Mouse (Mus musculus) midbrain, embryonic 14.5 days (tissue): Measurements from ENCODE around the gene Lamtor4. TPM values are rescaled to one million over a fixed set of nuclear protein-coding genes. Genes with fewer than 3 reads are reported as not detected.
A peak's percentile ranks its signal among the peaks of the same experiment; 100 is the strongest.
"Not testable (repeated sequence)": the region's sequence is repeated elsewhere in the genome, so short reads cannot be mapped to it uniquely, and the experiment has no call there.

Source experiments
- ATAC-seq: fragments of 200-750 bp; cut with Nextera tagmentation; 2 replicates; pipeline ENCODE4 v1.8.0; 2017; ENCODE audit warnings: moderate number of reproducible peaks, moderate library complexity; ENCODE audit not compliant: low FRiP score, low TSS enrichment
- DNase-seq: peaks from one replicate; pipeline ENCODE4 v3.0.0-alpha.2; 2015
- H3K27ac ChIP-seq: fragments of 300-500 bp; sonication (generic); replicated peaks from 2 replicates; pipeline ENCODE4 v1.5.1; 2014; ENCODE audit warnings: mild to moderate bottlenecking, low read depth, low read length, moderate library complexity
- H3K27me3 ChIP-seq: fragments of 300-500 bp; sonication (generic); 2 replicates; pipeline ENCODE4 v1.6.1; 2014; ENCODE audit warnings: low read length, control low read depth, mixed read lengths; ENCODE audit not compliant: control insufficient read depth, insufficient read depth
- H3K36me3 ChIP-seq: fragments of 300-500 bp; sonication (generic); 2 replicates; pipeline ENCODE4 v1.6.1; 2014; ENCODE audit warnings: low read length, control low read depth; ENCODE audit not compliant: control insufficient read depth, insufficient read depth
- H3K4me1 ChIP-seq: fragments of 300-500 bp; sonication (generic); 2 replicates; pipeline ENCODE4 v1.6.1; 2014; ENCODE audit warnings: mild to moderate bottlenecking, antibody characterized with exemption, low read length, control low read depth; ENCODE audit not compliant: control insufficient read depth, insufficient read depth
- H3K4me2 ChIP-seq: fragments of 300-500 bp; sonication (generic); 2 replicates; pipeline ENCODE4 v1.6.1; 2014; ENCODE audit warnings: mild to moderate bottlenecking, low read length, moderate library complexity
- H3K4me3 ChIP-seq: fragments of 300-500 bp; sonication (generic); replicated peaks from 2 replicates; pipeline ENCODE4 v1.5.1; 2014; ENCODE audit warnings: low read depth, low read length
- H3K9ac ChIP-seq: fragments of 300-500 bp; sonication (generic); replicated peaks from 2 replicates; pipeline ENCODE4 v1.6.1; 2014; ENCODE audit warnings: mild to moderate bottlenecking, low read length, moderate library complexity
- H3K9me3 ChIP-seq: fragments of 300-500 bp; sonication (generic); 2 replicates; pipeline ENCODE4 v1.6.1; 2016; ENCODE audit warnings: low read length, control low read depth, mixed read lengths; ENCODE audit not compliant: control insufficient read depth
- WGBS: fragments of 180-500 bp; shearing (Covaris S2); extraction: QIAGEN DNeasy Blood & Tissue Kit; methylation state at CpG from one replicate; pipeline ENCODE4 v1.1.7; 2014; 5-methylcytosine and 5-hydroxymethylcytosine counted together
- polyA plus RNA-seq: library from polyadenylated mRNA; unstranded; fragments of >200 nt; fragmentation: Nextera tagmentation; extraction: Ambion mirVana; gene quantifications from 2 replicates; pipeline ENCODE4 v1.2.1, GENCODE M21; 2014

The Lamtor4 gene
- 71.5 and 90.0 TPM in 2 replicates for polyA plus RNA-seq

DNA sequence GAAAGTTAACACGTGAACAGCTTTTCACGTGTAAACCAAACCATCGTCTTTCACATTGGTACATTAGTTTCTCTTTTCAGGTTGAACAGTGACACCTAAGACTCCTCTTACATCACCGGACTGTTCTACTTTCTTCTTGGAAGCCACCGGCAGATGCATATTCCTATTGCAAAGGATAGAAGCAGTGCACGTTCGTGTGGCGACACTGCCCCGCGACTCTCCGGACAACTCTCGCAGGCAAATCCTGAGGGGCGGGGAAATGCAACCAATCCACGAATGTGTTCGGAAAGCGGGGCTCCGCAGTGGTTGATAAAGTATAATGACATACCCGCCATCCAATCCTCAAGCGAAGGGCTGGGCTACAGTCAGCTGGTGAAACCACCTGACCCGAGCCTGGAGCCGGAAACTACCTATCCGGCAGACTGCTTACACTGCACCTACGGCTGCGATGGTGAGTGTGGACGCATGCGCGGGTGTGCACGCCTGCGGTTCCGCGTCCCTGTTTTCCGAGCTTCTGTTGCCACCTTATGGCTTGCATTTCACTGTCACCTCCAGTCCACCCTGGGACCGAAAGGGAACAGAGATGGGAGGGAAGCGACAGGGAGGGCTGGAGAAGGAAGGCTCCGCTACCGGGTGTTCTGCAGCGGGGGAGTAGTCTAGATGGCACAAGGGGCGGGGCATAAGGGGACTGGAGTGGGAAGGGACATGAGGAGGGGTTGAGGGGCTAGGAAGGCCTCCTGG lies at the start of gene Lamtor4:
TSS of gene Lamtor4 (plus strand) at position 130 of the 741 bp plus-strand sequence.
- H3K27me3 ChIP-seq = no peaks in the 10 kb centered on the region
- H3K4me2 ChIP-seq = peak within 1 kb of the TSS; percentile 86
- ATAC-seq (peak; percentile 99), DNase-seq (peak; percentile 97)
- H3K27ac ChIP-seq = peak within 1 kb of the TSS; percentile 87
- whole genome bisulfite sequencing = under 1% methylated on average over 38 of the region's 38 CpGs
- peak within 1 kb of the TSS; percentile 72 for H3K9ac ChIP-seq
- H3K4me1 ChIP-seq = peaks cover 12% of the 10 kb centered on the region; the same call in 1 of the 2 replicates
- H3K4me3 ChIP-seq = peak within 1 kb of the TSS; percentile 64
- peaks cover 31% of the 10 kb centered on the region for H3K36me3 ChIP-seq
- H3K9me3 ChIP-seq = no peaks in the 10 kb centered on the region

DNA sequence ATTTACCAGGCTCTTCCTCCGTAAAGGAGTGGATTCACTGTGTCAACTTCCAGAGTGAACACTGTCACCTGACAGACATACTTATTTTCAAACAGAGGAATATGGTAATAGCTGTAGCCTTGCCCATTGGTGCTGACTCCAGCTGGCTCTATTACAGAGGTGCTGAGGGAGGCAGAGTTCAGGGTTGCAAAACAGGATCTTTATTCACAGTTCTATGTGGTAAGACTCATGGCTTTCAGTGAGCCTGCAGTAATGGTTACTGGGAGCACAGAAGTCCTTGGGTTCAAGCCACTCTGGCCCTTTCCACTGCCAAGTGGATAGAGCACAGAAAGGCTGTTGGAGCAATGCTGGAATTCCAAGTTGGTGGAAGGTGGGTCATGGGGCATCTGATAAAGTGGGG lies 48.0 kb upstream of the Lamtor4 start:
- Histone ChIP-seq H3K9ac (no peak overlapping the region), H3K4me2 (no peak overlapping the region), H3K4me3 (no peak overlapping the region), H3K27ac (no peak overlapping the region), H3K4me1 (no peaks in the 10 kb centered on the region), H3K36me3 (no peaks in the 10 kb centered on the region), H3K9me3 (no peaks in the 10 kb centered on the region; the same call in 1 of the 2 replicates), H3K27me3 (no peaks in the 10 kb centered on the region)
- ATAC-seq (no peak), DNase-seq (no peak)
- WGBS = 86% methylated on average over 1 of the region's 1 CpGs

- no peak for ATAC-seq
- Histone ChIP-seq H3K4me1 (no peaks in the 10 kb centered on the region), H3K27ac (no peak overlapping the region), H3K4me2 (no peak overlapping the region), H3K9ac (no peak overlapping the region), H3K36me3 (no peaks in the 10 kb centered on the region), H3K9me3 (no peaks in the 10 kb centered on the region; the same call in 1 of the 2 replicates), H3K27me3 (no peaks in the 10 kb centered on the region), H3K4me3 (no peak overlapping the region)
- DNase-seq = no peak
- WGBS = 90% methylated on average over 4 of the region's 4 CpGs
Observed at GRCm38 (mm10) chr5:138207873-138208272, 47.4 kb upstream of the Lamtor4 start.

DNA sequence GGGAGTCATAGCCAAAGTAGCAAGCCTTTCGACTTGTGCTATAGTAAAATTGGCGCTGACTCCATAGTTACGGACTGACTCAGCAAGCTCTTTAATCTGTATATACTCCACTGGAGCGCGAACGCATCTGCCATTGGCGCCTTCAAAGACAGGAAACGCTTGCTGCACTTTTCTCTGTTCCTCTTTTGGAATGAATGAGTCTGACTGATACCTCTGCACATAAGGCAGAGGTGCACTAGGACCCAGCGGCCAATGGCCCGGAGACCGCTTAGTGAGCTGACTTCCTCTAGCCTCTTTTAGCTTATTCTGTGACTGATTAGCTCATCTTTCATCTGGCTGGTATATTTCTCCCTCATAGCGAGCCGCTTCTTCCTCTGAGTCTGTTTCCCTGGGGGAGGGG lies 38.6 kb upstream of the Lamtor4 start:
- H3K36me3 ChIP-seq, DNase-seq, H3K27me3 ChIP-seq, H3K9me3 ChIP-seq, H3K4me1 ChIP-seq, ATAC-seq, H3K9ac ChIP-seq, H3K4me2 ChIP-seq, H3K4me3 ChIP-seq, H3K27ac ChIP-seq: not testable (repeated sequence)
- 94% methylated on average over 13 of the region's 13 CpGs for WGBS

DNA sequence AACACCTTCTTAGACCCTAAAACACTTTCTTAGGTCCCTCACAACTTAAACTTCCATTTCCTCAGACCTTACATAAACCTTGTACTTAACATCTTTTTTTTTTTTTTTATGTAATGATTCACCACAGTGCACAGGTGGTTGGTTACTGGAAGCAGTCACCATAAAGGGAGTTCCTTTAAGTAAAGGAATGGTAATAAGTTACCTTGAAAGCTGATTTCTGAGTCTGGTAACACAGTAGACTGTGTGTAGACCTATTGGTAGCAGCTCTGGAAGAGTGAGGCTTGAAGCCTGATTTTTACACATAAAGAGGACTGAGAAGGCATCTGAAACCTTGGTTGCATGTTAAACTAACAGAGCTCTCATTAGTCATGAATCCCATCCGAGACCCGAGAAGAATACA lies 35.4 kb upstream of the Lamtor4 start:
- Histone ChIP-seq H3K9me3 (no peaks in the 10 kb centered on the region), H3K27ac (no peak overlapping the region), H3K36me3 (no peaks in the 10 kb centered on the region), H3K4me2 (no peak overlapping the region), H3K4me1 (no peaks in the 10 kb centered on the region), H3K9ac (no peak overlapping the region), H3K4me3 (no peak overlapping the region), H3K27me3 (no peaks in the 10 kb centered on the region)
- WGBS = 75% methylated on average over 2 of the region's 2 CpGs
- DNase-seq (no peak), ATAC-seq (no peak)

DNA sequence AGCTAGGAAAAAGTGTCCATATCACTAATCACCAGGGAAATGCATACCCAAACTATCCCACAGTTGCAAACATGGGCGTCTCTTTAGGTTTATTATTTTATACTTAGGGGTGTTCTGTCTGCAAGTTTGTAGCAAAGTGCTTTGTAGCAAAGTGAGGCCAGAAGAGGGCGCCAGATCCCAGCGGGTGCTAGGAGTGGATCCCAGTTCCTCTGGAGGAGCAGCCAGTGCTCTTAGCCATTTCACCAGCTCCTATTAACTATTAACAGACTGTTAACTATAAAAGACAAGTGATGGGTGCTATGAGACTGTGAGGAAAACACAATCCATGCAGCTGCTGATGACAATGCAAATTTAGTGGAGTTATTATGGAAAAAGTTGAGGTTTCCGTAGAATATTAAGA lies 33.2 kb upstream of the Lamtor4 start:
- no peak overlapping the region for H3K9ac ChIP-seq
- H3K27me3 ChIP-seq = no peaks in the 10 kb centered on the region
- H3K4me3 ChIP-seq = no peak overlapping the region
- no peaks in the 10 kb centered on the region for H3K4me1 ChIP-seq
- DNase-seq (peak; percentile 86), ATAC-seq (no peak)
- H3K4me2 ChIP-seq = no peak overlapping the region
- 26% methylated on average over 4 of the region's 4 CpGs for WGBS
- H3K27ac ChIP-seq = no peak overlapping the region
- H3K9me3 ChIP-seq = no peaks in the 10 kb centered on the region
- H3K36me3 ChIP-seq = no peaks in the 10 kb centered on the region

GRCm38 (mm10) chr5:138223287-138223686 lies 32.0 kb upstream of the Lamtor4 start:
- H3K4me1 ChIP-seq = no peaks in the 10 kb centered on the region
- ATAC-seq = no peak
- H3K27me3 ChIP-seq = no peaks in the 10 kb centered on the region
- no peak overlapping the region for H3K27ac ChIP-seq
- 61% methylated on average over 3 of the region's 3 CpGs for WGBS
- no peaks in the 10 kb centered on the region for H3K9me3 ChIP-seq
- no peak overlapping the region for H3K4me2 ChIP-seq
- H3K36me3 ChIP-seq = no peaks in the 10 kb centered on the region
- DNase-seq = no peak
- H3K4me3 ChIP-seq = no peak overlapping the region
- no peak overlapping the region for H3K9ac ChIP-seq

DNA sequence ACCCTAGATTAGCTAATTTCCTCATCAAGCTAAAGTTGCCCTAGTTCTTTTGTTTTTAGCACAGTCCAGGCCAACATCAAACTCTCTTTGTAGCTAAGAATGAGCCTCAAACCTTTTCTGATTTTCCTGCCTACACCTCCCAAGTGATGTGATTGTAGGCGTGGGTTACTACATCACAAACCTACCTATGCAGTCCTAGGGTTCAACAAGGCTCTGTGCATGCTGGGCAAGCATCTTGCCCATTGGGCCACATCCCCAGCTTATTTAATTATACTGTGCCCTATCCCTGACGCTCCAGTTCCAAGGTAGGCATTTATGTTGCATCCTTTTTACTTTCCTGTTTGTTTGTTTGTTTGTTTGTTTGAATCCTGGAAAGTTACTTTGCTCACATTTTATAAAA lies 29.6 kb upstream of the Lamtor4 start, which contains the start of gene Nxpe5:
TSS of gene Nxpe5 (plus strand) at position 199 of the 400 bp plus-strand sequence.
- Histone ChIP-seq H3K4me1 (no peaks in the 10 kb centered on the region), H3K27me3 (no peaks in the 10 kb centered on the region), H3K4me3 (no peak within 1 kb of the TSS), H3K4me2 (no peak within 1 kb of the TSS), H3K9ac (no peak within 1 kb of the TSS), H3K27ac (no peak within 1 kb of the TSS), H3K36me3 (no peaks in the 10 kb centered on the region), H3K9me3 (no peaks in the 10 kb centered on the region)
- ATAC-seq (no peak), DNase-seq (no peak)
- WGBS = 47% methylated on average over 2 of the region's 2 CpGs

DNA sequence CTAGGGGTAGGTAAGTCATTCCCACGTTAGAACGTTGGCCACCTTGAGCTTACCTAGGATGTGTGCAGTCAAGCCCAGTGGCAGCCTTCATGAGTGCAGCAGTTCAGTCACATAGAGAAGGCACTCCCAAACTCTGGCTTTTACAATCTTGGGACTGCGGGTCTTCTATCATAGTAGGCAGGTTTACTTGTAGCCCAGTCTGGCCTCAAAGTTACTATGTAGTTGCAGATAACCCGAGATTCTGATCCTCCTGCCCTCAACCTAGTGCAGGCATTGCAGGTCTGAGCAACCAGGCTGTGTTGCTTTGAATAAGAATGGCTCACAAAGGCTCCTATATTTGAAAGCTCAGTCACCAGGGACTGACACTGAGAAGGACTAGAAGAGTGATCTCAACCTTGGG lies 28.8 kb upstream of the Lamtor4 start:
- no peaks in the 10 kb centered on the region for H3K9me3 ChIP-seq
- H3K4me3 ChIP-seq = no peak overlapping the region
- ATAC-seq (no peak), DNase-seq (no peak)
- H3K4me2 ChIP-seq = no peak overlapping the region
- no peaks in the 10 kb centered on the region for H3K27me3 ChIP-seq
- no peak overlapping the region for H3K27ac ChIP-seq
- no peaks in the 10 kb centered on the region for H3K36me3 ChIP-seq
- no peak overlapping the region for H3K9ac ChIP-seq
- 83% methylated on average over 4 of the region's 4 CpGs for WGBS
- H3K4me1 ChIP-seq = no peaks in the 10 kb centered on the region
